Mouse (Mus musculus): ENCODE measurements around the gene 1500009L16Rik. TPM values are rescaled to one million over a fixed set of nuclear protein-coding genes. Genes with fewer than 3 reads are reported as not detected.
A peak's percentile ranks its signal among the peaks of the same experiment; 100 is the strongest.

Gene 1500009L16Rik
- polyA plus RNA-seq (2015; fragmentation: Nextera tagmentation; extraction: Ambion mirVana): 8.7 and 11.7 TPM in 2 replicates

DNA sequence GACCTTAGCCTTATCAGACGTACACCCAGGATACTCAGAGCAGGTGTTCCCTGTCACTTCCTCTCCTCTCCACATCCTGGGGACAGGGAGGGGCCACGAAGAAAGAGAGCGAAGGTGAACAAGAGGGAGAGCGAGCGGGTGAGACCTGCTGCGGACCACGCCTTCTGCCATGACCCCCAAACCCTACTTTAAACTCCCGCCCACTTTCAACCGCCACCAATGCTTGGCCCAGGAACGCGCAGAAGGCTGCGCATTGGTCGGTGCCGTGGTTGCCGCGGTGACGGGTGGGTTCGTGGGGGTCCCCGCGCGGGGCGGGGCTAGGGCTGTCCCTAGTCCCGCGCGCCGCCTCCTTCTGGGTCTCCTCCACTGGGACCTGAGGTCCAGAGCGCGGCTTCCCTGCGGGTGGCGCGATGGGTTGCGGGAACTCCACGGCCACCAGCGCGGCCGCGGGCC is at the start of gene 1500009L16Rik:
1500009L16Rik (plus strand) TSS at position 287 of the 453 bp plus-strand sequence.
- Histone ChIP-seq H3K4me3 (ENCODE audit: low read depth, low read length) (peak within 1 kb of the TSS; percentile 61), H3K4me1 (replicated peaks; ENCODE audit: control insufficient read depth, insufficient read depth) (no peaks in the 10 kb centered on the region), H3K27ac (replicated peaks) (no peak within 1 kb of the TSS), H3K36me3 (ENCODE audit: control insufficient read depth, insufficient read depth, low read length) (no peaks in the 10 kb centered on the region), H3K27me3 (ENCODE audit: control insufficient read depth, insufficient read depth, low read length) (no peaks in the 10 kb centered on the region), H3K9ac (ENCODE audit: low read length) (peak within 1 kb of the TSS; percentile 64), H3K4me2 (replicated peaks; ENCODE audit: low read depth) (peak within 1 kb of the TSS; percentile 95), H3K9me3 (ENCODE audit: control insufficient read depth, low read length) (no peaks in the 10 kb centered on the region)
- peak; percentile 83 for ATAC-seq (ENCODE audit: low FRiP score, low TSS enrichment)
- 0% methylated on average over 34 of the region's 37 CpGs for WGBS
- DNase-seq (ENCODE audit: low spot score): peak; percentile 66
- no peak for TF ChIP-seq CTCF (IDR thresholded peaks at IDR 0.05; ENCODE audit: low read depth)
- TF ChIP-seq EP300 (optimal IDR thresholded peaks at IDR 0.05): no peak

DNA sequence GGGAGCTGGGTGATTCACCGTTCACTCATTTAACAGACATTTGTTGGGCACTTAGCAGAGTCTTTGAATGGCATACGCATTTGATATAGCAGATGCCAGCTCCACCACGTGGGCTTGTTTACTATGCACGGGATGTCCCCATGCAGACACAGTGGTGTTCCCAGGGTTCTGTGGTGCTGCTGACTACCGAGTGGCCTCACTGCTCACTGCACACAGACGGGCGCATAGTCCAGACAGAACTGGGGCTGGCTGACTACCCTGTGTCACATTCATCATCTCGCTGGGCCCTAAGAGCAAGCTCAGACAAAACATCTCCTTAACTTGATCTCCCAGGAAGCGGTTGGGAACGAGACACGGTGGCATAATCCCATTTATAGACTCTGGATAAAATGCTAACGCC is 41.3 kb upstream of the 1500009L16Rik start:
- H3K9me3 ChIP-seq (ENCODE audit: control insufficient read depth, low read length): no peaks in the 10 kb centered on the region
- no peaks in the 10 kb centered on the region for H3K4me1 ChIP-seq (replicated peaks; ENCODE audit: control insufficient read depth, insufficient read depth)
- H3K36me3 ChIP-seq (ENCODE audit: control insufficient read depth, insufficient read depth, low read length): no peaks in the 10 kb centered on the region
- 71% methylated on average over 12 of the region's 12 CpGs for WGBS
- H3K4me3 ChIP-seq (ENCODE audit: low read depth, low read length): no peak overlapping the region
- ATAC-seq (ENCODE audit: low FRiP score, low TSS enrichment) (no peak), DNase-seq (ENCODE audit: low spot score) (no peak)
- TF ChIP-seq EP300 (optimal IDR thresholded peaks at IDR 0.05): no peak
- TF ChIP-seq CTCF (IDR thresholded peaks at IDR 0.05; ENCODE audit: low read depth): no peak
- H3K27ac ChIP-seq (replicated peaks): no peak overlapping the region
- H3K4me2 ChIP-seq (replicated peaks; ENCODE audit: low read depth): no peak overlapping the region
- no peaks in the 10 kb centered on the region for H3K27me3 ChIP-seq (ENCODE audit: control insufficient read depth, insufficient read depth, low read length)
- no peak overlapping the region for H3K9ac ChIP-seq (ENCODE audit: low read length)

DNA sequence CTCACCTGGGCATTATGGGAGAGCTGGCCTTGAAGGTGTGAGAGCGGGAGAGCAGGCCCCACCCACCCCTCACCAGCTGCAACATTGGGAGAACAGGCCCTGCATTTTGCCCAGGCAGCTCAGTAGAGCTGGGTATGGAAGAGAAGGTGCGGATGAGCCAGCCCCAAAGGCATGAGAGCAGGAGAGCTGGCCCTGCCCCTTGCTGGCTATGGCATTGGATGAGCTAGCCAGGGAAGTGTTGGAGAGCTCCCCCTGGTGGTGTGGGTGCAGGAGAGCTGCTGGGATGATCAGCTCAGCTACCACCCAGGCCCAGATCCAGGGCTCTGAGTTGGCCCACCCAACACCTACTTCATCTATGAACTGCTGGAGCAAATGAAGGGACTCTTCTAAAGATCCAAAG is 34.5 kb upstream of the 1500009L16Rik start:
- no peaks in the 10 kb centered on the region for H3K4me1 ChIP-seq (replicated peaks; ENCODE audit: control insufficient read depth, insufficient read depth)
- H3K9ac ChIP-seq (ENCODE audit: low read length): no peak overlapping the region
- no peaks in the 10 kb centered on the region for H3K36me3 ChIP-seq (ENCODE audit: control insufficient read depth, insufficient read depth, low read length)
- 94% methylated on average over 2 of the region's 2 CpGs for WGBS
- DNase-seq (ENCODE audit: low spot score) (no peak), ATAC-seq (ENCODE audit: low FRiP score, low TSS enrichment) (no peak)
- TF ChIP-seq EP300 (optimal IDR thresholded peaks at IDR 0.05): no peak
- no peaks in the 10 kb centered on the region for H3K27me3 ChIP-seq (ENCODE audit: control insufficient read depth, insufficient read depth, low read length)
- H3K27ac ChIP-seq (replicated peaks): no peak overlapping the region
- no peak overlapping the region for H3K4me3 ChIP-seq (ENCODE audit: low read depth, low read length)
- no peak overlapping the region for H3K4me2 ChIP-seq (replicated peaks; ENCODE audit: low read depth)
- H3K9me3 ChIP-seq (ENCODE audit: control insufficient read depth, low read length): no peaks in the 10 kb centered on the region

DNA sequence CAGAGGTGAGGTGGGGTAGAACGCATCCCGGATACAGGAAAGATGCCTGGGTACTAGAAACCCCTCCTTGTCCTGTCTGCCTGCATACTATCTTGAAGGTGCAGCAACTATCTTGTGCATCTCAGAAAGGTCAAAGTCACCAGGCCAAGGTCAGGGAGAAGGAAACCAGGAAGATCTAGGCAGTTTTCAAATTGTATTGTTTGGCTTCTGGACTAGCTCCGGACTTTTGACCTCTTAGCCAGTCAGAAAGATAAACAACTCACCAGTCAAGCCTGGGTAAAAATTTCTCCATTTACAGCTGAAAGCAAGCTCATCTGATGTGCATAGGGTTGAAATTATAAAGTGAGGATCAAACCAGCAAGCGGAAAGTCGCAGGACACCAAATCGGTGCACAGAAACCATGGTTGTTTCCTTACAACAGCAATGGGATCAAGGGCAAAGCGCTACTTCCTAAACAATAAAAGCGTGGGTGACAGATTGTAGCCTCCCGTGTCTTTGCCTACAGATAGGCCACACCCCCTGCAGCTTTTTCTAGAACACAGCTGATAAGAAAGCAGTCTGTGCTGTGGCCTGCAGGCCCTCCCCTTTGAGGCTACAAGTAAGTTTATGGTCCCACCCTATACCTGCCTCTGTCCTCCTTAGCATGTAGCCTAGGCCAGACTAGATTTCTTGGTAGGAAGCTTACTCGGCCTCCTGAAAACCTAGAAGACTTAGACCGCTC is 30.3 kb upstream of the 1500009L16Rik start:
- H3K4me2 ChIP-seq (replicated peaks; ENCODE audit: low read depth): no peak overlapping the region
- no peaks in the 10 kb centered on the region for H3K36me3 ChIP-seq (ENCODE audit: control insufficient read depth, insufficient read depth, low read length)
- DNase-seq (ENCODE audit: low spot score) (peak; percentile 18), ATAC-seq (ENCODE audit: low FRiP score, low TSS enrichment) (peak; percentile 64)
- H3K4me3 ChIP-seq (ENCODE audit: low read depth, low read length): no peak overlapping the region
- no peak overlapping the region for H3K27ac ChIP-seq (replicated peaks)
- 64% methylated on average over 11 of the region's 11 CpGs for WGBS
- H3K27me3 ChIP-seq (ENCODE audit: control insufficient read depth, insufficient read depth, low read length): no peaks in the 10 kb centered on the region
- no peaks in the 10 kb centered on the region for H3K4me1 ChIP-seq (replicated peaks; ENCODE audit: control insufficient read depth, insufficient read depth)
- H3K9me3 ChIP-seq (ENCODE audit: control insufficient read depth, low read length): no peaks in the 10 kb centered on the region
- H3K9ac ChIP-seq (ENCODE audit: low read length): no peak overlapping the region
- TF ChIP-seq CTCF (IDR thresholded peaks at IDR 0.05; ENCODE audit: low read depth): no peak
- no peak for TF ChIP-seq EP300 (optimal IDR thresholded peaks at IDR 0.05)

DNA sequence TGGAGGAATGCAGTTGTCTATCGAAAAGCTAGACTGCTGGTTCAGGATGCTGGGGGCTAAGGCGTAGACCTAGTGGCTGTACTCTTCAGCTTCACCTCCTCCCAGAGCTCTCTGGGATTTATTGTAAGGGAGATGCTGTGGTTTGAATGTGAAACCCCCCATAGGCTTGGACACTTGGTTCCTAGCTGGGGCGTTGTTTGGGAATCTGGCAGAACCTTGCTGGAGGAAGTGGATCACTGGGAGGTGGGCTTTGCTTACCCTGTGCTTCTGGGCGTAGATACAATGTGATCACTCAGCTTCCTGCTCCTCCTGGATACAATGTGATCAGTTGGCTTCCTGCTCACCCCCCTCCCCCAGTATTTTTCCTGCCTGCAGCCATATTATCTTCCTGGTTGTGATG is 26.4 kb upstream of the 1500009L16Rik start:
- Histone ChIP-seq H3K27me3 (ENCODE audit: control insufficient read depth, insufficient read depth, low read length) (no peaks in the 10 kb centered on the region), H3K9ac (ENCODE audit: low read length) (no peak overlapping the region), H3K4me1 (replicated peaks; ENCODE audit: control insufficient read depth, insufficient read depth) (no peaks in the 10 kb centered on the region), H3K36me3 (ENCODE audit: control insufficient read depth, insufficient read depth, low read length) (no peaks in the 10 kb centered on the region), H3K4me2 (replicated peaks; ENCODE audit: low read depth) (no peak overlapping the region), H3K4me3 (ENCODE audit: low read depth, low read length) (no peak overlapping the region), H3K27ac (replicated peaks) (no peak overlapping the region), H3K9me3 (ENCODE audit: control insufficient read depth, low read length) (no peaks in the 10 kb centered on the region)
- WGBS: 77% methylated on average over 4 of the region's 4 CpGs
- no peak for DNase-seq (ENCODE audit: low spot score)
- no peak for ATAC-seq (ENCODE audit: low FRiP score, low TSS enrichment)
- no peak for TF ChIP-seq EP300 (optimal IDR thresholded peaks at IDR 0.05)
- no peak for TF ChIP-seq CTCF (IDR thresholded peaks at IDR 0.05; ENCODE audit: low read depth)

DNA sequence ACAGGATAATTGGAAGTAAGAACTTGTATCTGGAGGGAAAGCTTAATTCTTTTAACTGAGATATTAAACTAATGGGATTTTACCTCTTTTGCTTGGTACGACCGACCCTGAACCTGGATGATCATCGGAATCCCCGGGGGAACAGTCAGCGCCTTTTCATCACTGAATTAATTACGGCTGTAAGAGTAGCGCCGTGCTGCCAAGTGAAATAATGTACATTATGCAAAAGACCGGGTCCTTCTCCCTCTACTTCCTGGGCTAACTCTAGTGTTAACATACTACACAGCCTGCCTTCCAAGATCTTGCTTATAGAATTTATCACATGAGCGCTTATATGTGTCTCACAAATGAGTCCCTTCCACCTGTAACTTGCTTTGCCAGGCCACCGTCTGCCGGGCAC is 16.0 kb upstream of the 1500009L16Rik start:
- no peak overlapping the region for H3K4me2 ChIP-seq (replicated peaks; ENCODE audit: low read depth)
- TF ChIP-seq CTCF (IDR thresholded peaks at IDR 0.05; ENCODE audit: low read depth) (no peak), EP300 (optimal IDR thresholded peaks at IDR 0.05) (no peak)
- H3K9me3 ChIP-seq (ENCODE audit: control insufficient read depth, low read length): no peaks in the 10 kb centered on the region
- ATAC-seq (ENCODE audit: low FRiP score, low TSS enrichment) (no peak), DNase-seq (ENCODE audit: low spot score) (no peak)
- no peak overlapping the region for H3K9ac ChIP-seq (ENCODE audit: low read length)
- H3K36me3 ChIP-seq (ENCODE audit: control insufficient read depth, insufficient read depth, low read length): no peaks in the 10 kb centered on the region
- no peak overlapping the region for H3K27ac ChIP-seq (replicated peaks)
- H3K4me3 ChIP-seq (ENCODE audit: low read depth, low read length): no peak overlapping the region
- H3K27me3 ChIP-seq (ENCODE audit: control insufficient read depth, insufficient read depth, low read length): no peaks in the 10 kb centered on the region
- 95% methylated on average over 12 of the region's 12 CpGs for WGBS
- H3K4me1 ChIP-seq (replicated peaks; ENCODE audit: control insufficient read depth, insufficient read depth): no peaks in the 10 kb centered on the region

Measured in stomach, postnatal 0 days (tissue).